Mouse (Mus musculus): Measurements from ENCODE around the gene Pip4k2a.
A peak's percentile ranks its signal among the peaks of the same experiment; 100 is the strongest.

The Pip4k2a gene

DNA sequence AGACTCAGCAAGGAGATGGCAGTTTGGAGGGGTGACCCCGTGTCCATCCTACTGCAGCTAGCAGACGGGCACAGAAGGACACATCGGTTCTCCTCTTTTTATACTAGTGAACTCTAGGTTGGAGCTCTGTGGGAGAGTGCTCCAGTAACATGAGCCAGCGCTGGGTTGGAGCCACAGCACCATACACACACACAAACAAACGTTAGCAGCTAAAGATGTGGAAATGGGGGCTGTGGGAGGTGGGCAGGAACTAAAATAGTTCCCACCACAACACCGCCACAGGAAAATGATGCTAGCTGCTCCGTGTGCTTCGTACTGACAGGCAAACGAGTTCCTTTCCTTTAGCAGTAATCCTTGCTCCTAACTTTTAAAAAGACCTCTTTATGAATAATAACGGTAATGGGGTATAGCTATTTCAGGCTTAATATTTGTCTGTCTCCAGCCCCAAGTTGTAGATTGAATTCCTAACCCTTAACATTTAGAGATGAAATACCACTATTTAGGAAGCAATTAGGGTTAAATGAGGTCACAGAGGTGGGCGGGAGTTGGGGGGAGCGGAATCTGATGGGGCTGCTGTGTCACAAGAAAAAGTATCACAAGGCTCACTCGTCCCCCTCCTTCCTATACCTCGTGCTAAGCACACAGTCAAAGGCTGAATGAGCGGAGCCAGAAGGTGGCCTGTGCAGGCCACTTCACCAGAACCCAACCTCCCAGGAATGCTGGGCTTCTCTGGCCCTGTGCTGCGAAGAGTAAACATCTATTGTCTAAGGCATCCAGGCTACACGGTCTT is 73.9 kb downstream of the Pip4k2a start:
- DNase-seq (ENCODE audit: low spot score in 2 of 2), result no peak

DNA sequence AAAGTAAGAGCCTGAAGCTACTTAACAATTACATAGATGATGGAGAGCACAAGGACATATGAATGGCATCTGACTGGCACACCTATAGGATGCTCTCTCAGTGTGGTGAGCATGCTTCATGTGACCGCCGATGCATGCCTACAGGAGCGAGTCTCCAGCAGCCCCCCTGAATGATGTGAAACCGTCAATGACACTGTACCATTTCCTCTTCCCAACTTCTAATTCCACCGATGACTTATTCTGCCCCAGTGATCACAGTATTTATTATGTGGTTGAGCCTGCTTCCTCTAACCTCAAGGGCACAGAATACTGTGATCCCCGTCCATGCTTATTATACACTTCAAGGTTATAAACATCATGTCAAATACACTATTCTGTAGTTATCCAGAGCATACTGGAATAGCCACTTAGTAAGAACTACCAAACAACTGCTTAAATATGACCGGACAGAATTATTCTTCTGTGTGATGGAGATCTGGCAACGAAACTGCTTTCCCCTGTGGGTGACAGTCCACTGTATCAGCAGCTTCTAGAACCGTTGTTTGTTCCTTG is 74.8 kb downstream of the Pip4k2a start:
- no peak for DNase-seq (ENCODE audit: low spot score in 2 of 2)

DNA sequence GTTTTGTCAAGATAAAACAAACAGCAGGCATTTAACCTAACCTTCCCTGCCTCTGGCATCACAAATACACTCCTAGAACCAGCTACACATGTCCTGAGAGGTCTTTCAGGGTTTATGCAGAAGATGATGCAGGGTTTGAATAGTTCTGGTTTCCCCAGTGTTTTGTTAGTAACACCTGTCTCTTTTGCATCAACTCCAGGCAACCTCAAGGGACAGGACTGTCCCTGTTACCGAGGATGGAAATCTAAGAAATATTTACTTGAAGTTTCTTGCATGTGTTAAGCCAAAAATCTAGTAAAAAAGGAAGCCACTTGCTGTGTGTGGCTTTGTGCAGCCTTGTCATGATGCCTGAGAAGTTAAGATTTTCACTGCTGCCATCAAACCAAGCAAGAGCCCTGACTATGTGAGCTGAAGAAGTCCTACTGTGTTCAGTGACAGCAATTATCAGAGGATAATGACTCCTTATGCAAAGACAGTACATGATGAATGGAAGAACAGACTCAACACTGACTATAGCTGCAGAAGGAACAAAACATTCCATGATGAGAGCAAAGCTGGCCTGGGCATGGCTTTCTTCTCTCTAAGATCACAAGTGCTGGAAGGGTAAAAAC is 76.3 kb downstream of the Pip4k2a start:
- no peak for DNase-seq (ENCODE audit: low spot score in 2 of 2)

DNA sequence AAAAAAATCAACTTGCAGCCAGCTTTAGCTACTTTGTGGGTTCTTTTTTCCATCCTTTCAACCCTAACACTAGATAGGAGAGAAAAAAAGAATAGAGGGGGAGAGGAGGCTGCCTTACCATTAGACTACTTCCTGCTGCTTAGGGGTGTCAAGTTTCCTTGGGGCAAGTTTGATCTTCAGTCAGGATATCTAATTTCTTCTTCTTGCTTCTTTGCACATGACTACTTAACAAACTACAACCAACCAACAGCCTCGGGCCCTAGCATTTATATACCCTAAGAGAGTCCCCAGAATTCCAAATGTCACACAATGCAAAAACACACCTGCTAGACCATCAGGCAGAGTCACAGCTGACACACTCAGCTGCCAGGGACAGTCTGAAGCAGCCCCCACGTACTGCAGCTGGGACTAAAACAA is 77.5 kb downstream of the Pip4k2a start:
- no peak for DNase-seq (ENCODE audit: low spot score in 2 of 2)

DNA sequence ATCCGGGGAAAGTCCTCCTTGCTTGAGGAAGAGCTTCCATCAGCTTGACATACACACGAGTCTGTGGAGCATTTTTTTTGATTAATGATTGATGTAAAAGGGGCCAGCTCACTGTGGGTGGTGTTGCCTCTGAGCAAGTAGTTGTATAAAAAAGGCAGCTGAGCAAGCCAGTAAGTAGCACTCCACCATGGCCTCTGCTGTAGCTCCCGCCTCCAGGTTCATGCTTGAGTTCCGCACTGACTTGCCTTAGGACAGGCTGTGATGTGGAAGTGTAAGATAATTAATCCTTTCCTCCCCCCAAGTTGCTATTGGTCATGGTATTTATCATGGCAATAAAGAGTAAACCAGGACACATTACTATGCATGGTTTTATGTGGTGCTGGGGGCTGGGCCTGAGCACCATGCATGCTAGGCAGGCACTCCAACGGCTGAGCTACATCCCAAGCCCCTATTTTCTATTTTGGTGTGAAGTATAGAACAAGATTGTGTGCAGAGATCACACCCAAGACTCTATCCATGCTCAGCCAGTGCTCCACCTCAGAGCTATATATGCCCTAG is 78.0 kb downstream of the Pip4k2a start:
- DNase-seq (ENCODE audit: low spot score in 2 of 2), result no peak

DNA sequence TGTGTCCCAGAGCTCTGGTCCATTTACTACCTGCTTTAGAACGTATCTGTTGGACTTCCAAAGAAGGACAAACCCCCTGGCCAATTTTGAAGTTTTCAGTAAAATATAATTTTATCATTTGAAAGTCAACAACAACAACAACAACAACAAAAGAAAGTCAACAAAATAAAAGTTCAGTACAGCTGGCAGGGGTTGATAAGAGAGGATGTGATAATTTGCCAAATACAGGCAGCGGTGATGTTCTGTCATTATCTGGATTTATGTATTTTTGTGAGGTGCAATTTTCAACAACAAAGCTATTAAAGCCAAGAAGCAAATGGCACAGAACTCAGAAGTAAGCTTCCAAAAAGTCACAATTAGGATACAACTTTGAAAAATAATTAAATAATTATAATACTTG is 80.1 kb downstream of the Pip4k2a start:
- DNase-seq (ENCODE audit: low spot score in 2 of 2), result no peak

DNA sequence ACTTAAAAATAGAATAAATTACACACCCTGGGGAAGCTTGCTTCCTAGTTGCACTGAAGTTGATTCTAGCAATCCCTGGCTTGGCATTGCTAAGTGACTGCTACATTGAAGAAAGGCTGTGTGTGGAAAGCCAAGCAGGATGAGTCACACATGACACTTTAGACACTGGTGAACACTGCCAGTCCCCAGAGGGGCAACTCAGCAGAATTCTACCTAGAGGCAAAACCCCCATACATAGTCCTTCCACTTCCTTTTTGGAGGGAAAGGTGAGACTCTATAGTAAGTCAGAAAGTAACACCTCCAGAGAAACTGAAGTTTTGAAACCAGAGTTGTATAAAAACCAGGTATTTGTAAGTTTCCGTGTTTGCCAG is 80.6 kb downstream of the Pip4k2a start:
- no peak for DNase-seq (ENCODE audit: low spot score in 2 of 2)

DNA sequence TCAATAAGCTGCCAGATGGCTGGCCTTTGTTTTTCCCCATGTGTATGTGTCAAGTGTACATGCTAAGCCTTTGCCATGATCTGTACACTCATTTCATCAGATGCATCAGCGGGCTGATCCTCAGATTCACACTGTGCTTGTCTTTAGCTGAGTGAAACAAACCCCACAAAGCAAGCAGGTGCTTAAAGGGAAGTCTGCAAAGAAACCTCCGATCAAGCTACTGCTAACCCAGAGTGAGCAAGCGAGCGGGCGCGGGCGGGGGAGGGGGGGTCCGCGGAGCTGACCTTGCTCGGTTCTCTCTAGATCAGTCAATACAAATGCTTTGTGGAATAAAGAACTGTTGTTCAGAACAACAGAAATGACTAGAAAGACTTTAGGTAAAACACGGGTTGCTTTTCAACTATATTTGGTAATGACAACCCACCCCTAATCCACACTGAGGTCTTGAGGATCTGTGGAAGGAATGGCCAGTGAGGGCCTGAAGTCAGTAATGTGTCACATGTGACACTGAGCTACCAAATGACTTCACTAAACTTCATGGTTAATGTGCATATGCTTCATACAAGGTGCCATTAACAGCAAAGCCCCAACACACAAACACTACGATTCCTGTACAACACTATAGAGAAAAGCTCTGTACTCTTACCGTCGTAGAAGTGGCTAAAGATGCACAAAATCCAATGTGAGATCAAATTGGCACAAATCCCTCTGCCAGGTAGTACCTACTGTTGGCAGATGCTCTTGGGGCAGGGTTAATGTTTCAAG is 81.1 kb downstream of the Pip4k2a start:
- DNase-seq (ENCODE audit: low spot score in 2 of 2), result no peak

DNA sequence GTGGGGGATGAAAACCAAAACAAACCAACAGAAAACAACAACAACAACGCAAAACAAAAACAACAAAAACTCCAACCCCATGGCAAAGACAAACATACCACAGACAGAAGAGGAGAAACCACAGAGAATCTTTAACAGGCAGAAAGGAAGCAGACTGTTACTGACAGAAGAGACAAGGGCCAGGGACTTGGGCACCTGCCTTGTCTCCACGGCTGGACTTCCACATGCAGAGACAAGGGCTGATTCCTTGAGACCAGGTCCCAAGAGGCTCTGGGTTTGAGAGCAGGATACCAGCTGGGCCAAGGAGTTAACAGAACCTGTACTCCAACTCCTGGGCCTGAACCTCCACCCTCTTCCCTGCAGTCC is 81.9 kb downstream of the Pip4k2a start:
- no peak for DNase-seq (ENCODE audit: low spot score in 2 of 2)

DNA sequence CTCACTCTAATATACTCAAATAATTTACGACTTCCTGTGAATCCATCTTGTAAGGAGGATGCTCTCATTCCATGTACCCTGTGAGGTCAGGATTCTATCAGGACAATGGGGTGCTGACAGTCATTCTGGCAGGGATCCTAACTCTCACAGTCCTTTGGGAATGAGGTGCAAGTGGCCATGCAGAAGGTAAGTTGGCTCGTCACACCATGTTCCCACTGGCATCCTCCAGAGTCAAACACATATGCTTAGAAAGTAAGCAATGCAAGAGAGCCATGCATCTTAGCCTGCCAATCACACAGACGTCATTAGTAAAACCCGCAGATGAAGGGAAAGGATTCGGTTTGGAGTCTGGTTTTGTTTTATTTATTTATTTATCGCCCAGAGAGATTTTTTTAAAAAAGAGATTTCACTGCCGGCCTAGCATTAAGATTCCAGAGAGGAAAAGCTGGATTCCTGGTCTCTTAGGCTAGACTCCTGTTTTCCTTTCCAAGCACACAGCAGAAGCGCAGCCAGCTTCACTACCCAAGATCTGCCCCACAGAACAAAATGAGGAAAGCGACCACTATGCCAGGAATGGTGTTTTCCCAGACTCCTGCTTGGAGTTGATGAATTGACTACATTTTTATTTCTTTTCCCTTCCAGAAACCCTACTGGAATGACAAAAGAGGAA is 82.4 kb downstream of the Pip4k2a start:
- no peak for DNase-seq (ENCODE audit: low spot score in 2 of 2)

DNA sequence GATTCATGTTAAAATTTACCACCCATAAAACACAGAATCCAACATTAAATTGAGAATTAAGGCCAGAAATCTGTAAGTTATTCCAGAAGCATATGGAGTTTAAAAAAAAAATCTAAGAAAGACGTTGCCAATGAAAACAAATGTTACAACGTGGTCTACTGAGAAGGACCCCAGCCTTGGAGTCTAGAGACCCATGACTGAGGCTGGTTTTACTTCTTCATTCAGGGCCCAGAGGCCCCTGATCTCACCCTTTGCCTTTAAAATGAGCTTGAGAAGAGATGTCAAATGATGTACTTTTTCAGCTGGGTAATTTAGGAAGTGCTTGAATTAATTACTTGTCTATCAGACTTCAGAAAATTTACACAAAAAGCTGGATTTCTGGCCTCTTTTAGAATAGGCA is 83.2 kb downstream of the Pip4k2a start:
- DNase-seq (ENCODE audit: low spot score in 2 of 2), result no peak

DNA sequence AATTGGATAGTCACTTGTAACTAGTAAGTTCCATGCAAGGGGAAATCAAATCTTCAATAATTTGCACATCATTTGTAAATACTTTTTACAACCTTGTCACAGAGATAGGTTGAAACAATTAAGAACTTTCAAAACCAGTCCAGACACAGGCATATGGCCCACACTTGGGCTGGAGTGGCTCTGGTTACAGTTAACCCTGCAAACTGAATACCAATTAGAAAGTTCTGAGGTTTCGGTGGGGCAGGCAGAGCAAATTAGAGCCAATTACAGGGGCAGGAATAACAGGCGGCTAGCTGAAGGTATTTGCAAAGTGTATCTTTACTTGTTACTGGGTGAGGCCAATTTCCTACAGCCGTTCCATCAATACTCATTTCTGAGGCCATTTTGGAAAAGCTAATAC is 84.3 kb downstream of the Pip4k2a start:
- no peak for DNase-seq (ENCODE audit: low spot score in 2 of 2)

DNA sequence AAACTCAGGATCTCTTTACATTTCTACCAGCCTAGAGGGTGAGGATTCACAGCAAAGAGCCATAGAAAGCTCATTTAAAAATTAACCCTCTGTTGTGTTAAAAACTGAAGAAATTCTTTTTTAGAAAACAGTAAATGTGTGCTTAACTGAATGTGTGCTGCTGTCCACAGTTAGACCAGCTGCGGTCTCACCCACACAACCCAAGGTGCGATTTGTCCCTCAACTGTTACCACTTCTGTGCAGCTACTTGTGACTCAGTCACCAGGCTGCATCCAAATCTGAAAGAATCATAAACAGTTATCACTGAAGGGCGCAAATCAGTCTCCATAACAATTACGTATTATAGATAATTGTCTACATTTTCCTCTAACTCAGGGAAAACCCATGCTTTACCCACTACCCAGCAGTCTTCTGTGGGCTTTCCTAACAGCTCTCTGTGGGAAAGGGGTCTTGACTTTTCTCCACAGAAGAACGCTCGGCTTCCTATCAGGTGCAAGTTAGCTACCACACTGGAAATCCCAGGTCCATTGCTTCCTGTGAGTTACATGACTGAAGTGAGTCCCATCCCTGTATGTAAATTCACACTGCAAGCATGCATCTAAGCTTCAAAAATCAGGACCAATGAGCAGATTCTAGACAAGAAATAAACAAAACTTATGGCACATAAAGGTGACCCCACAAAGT is 86.5 kb downstream of the Pip4k2a start:
- peak in 1 of 2 experiments; percentile 37 for DNase-seq (ENCODE audit: low spot score in 2 of 2)

DNA sequence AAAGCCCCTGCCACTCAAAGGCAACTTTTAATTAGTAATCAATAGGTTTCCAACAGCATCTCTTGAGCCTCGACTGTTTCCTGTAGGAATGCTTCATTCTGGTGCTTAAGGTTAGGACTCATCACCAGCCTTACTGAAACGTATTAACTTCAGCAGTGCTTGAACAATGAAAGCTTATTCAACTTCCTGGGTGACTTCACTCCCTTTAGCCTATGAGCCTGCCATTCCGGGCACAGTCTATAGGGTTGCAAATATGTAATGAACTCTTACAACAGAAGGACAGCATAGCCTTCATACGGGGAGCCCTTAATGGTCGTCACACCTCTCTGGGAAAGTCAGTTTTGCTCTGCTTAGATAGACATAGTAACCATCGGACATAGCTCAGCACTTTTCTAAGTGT is 87.7 kb downstream of the Pip4k2a start:
- DNase-seq (ENCODE audit: low spot score in 2 of 2), result no peak

DNA sequence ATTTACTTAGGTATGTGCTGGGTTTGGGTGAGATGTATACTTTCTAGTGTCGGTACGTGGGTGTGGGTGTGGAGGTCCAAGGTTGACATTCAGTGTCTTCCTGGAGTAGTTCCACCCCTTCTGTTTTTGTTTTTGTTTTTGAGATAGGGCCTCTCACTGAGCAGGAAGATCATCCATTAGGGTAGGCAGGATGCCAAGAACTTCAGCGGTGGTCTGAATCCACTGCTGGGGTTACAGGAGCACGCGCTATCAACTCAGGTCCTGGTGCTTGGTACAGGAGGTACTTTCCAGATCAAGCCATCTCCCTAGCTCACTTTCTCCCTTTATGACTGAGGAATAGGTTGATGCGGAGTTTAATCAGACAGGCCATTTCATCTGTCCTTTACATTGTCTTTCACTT is 88.2 kb downstream of the Pip4k2a start:
- no peak for DNase-seq (ENCODE audit: low spot score in 2 of 2)

DNA sequence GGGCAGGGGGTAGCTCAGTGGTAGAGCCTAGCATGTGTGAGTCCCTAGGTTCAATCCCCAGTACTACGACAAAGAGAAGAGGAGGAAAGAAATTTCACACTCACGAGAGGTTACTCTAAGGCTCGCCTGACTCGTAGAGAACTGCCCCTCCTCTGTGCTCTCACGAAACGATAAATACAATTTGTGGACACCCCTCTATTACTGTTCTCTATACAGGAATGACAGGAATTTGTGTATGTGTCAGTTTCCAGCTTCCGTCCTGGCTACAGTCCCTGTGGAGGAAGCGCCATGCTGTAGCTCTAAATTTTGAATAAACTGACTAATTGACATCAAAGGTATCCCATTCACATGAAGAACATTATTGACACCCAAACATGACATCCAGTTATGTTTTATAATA is 90.7 kb downstream of the Pip4k2a start:
- DNase-seq (ENCODE audit: low spot score in 2 of 2), result no peak

DNA sequence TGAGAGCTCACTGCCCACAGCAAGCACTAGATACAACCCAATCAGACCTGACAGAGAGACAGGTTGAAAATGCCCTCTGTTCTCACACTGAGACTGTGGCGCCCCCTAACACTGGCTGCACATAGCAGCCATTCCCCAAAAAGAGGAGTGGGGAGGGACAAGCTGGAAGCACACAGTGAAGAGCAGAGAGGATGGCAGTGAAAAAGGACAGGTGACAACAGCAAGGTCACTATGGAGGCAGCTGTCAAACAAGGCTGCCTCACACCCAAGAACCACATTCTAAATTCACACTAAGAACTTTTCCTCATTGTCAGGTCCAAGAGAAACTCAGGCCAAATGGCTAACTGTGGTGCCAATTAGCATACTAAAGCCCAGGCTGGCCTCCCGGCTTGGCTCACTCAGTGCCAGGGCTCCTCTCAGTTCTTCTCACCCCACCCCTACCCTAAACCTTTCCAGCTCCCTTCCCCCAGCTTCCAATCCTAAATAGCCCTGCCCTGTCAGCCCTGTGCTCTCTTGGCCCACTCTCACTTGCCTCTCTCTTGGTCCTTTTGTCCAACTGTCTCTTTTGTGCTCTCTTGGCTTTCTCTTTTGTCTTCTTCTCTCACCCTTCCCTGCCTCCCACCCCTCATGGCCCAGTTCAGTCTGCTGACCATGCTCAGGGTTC is 91.4 kb downstream of the Pip4k2a start:
- peak in 1 of 2 experiments; percentile 33 for DNase-seq (ENCODE audit: low spot score in 2 of 2)

DNA sequence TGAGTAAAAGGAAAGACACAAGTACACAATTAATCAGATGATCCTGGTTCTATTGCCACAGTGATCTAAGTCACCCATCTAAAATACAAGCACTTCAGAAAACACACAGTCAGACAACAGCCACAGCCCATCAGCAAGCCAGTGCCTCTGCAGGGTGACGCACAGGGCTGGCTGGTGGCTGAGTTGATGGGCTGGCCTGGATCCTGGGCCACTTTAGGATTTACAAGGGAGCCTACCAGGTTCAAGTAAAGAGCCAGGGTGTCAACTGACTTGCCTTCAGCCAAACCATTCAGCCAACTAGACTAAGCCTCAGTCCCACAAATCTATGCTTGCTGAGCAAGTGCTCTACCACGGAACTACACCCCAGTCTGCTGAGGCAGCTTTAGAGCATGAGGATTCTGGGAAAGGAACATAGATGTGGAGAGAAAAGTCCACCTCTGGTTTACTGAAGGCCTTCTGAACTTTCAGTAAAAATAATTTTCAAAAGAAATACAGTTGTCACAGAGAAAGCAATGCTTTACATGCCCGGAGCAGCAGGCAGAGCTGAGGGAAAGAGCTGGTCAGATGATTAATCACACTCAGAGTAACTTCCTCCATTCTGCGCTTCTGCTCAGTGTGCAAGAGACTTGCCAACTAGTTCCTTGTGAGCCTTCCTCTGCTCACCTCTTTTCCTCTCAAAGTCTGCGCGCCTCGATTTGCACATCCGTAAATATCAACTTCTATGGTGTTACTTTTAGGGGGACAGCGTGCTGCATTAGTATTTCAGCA is 94.4 kb downstream of the Pip4k2a start:
- no peak for DNase-seq (ENCODE audit: low spot score in 2 of 2)

DNA sequence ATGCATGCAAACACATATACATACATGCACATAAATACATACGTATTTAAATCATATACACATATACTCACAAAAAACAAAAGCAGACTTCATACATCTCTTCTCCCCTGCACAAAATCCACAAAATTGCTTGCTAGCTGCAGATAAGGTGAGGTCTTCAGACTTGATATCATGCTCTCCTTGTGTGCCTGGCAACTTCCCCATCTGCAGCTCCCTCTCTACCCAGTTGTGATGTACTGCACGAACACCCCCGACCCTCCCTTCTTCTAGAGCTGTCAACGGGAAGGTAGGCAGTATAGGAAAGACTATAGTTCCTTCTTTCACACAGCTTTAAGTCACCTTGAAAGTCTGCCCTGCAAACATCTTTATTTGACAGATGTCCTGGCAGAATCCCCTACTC is 96.8 kb downstream of the Pip4k2a start:
- no peak for DNase-seq (ENCODE audit: low spot score in 2 of 2)

DNA sequence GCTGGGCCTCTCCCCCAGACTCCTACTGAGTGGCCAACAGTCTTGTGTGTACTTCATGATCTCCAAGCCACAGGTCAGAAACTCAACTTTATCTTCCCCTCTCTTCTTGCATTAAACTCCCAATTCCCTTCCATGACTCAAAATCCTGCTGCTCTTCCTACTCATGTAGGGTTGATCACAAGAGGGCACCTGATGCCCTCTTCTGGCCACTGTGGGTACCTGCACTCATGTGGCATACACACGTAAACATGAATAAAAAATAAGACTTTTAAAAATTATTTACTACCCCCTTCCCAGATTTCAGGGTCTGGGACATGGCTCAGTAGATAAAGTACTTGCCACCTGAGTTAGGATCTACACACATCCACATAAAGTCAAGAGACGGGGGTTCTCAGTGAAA is 97.3 kb downstream of the Pip4k2a start:
- no peak for DNase-seq (ENCODE audit: low spot score in 2 of 2)

Measured in frontal cortex, postnatal 36 days (tissue).